8 mouse cellular contexts compared by ENCODE assay signal in genomic region chr16:8736032-8736431, GRCm38 (mm10). TPM values are rescaled to one million over a fixed set of nuclear protein-coding genes. Genes with fewer than 3 reads are reported as not detected.
DNase-seq lines count a peak whose midpoint lies in the region; ATAC-seq and TF ChIP-seq lines count a peak whose summit lies in the region.

No protein-coding gene starts in this region.

- H3K9ac ChIP-seq in liver, adult 2 months (ENCODE audit: low read depth, low read length), result peak overlapping the region; percentile 41
- H3K9ac ChIP-seq in intestine, postnatal 0 days (ENCODE audit: low read depth, low read length), result no peak overlapping the region; the same call in 1 of the 2 replicates
- peak overlapping the region; percentile 98 for H3K9ac ChIP-seq in midbrain, embryonic 13.5 days (replicated peaks)

- H3K79me2 ChIP-seq in liver, adult 2 months (ENCODE audit: control insufficient read depth, insufficient read depth, low read length), result peaks cover 63% of the 10 kb centered on the region

- no peaks in the 10 kb centered on the region for H3K27me3 ChIP-seq in liver, adult 2 months (ENCODE audit: control insufficient read depth, insufficient read depth, low read length)
- H3K27me3 ChIP-seq in forebrain, embryonic 10.5 days (ENCODE audit: poor library complexity, severe bottlenecking), result no peaks in the 10 kb centered on the region
- no peaks in the 10 kb centered on the region for H3K27me3 ChIP-seq in intestine, postnatal 0 days (replicated peaks; ENCODE audit: control insufficient read depth, insufficient read depth, low read length)
- no peaks in the 10 kb centered on the region for H3K27me3 ChIP-seq in midbrain, embryonic 13.5 days

- no peak for TF ChIP-seq POLR2A in liver, adult 2 months (IDR thresholded peaks at IDR 0.05; ENCODE audit: extremely low read depth, insufficient read depth, low read length)

- H3K9me3 ChIP-seq in forebrain, embryonic 10.5 days, result no peaks in the 10 kb centered on the region
- no peaks in the 10 kb centered on the region for H3K9me3 ChIP-seq in intestine, postnatal 0 days (ENCODE audit: control insufficient read depth)
- H3K9me3 ChIP-seq in midbrain, embryonic 13.5 days, result no peaks in the 10 kb centered on the region

- intact Hi-C loops in gastrocnemius, postnatal 36 days (cut with DNase I), result no loop called here

- no peak for DNase-seq in liver, adult 2 months (ENCODE audit: extremely low read depth, low read depth, low spot score)
- no peak for DNase-seq in liver
- DNase-seq in forebrain, embryonic 10.5 days (ENCODE audit: extremely low spot score, low spot score), result no peak
- no peak for DNase-seq in layer of hippocampus, adult 9-10 months (ENCODE audit: low spot score)
- no peak for DNase-seq in ovary, postnatal 10 days (ENCODE audit: low spot score)
- DNase-seq in gastrocnemius, postnatal 36 days, result no peak

- peak overlapping the region; percentile 93 for H3K4me2 ChIP-seq in intestine, postnatal 0 days (replicated peaks; ENCODE audit: low read depth)
- peak overlapping the region; percentile 97 for H3K4me2 ChIP-seq in midbrain, embryonic 13.5 days (replicated peaks)

- H3K4me1 ChIP-seq in liver, adult 2 months (ENCODE audit: control insufficient read depth, insufficient read depth, low read length), result peaks cover 26% of the 10 kb centered on the region
- peaks cover 48% of the 10 kb centered on the region for H3K4me1 ChIP-seq in forebrain, embryonic 10.5 days
- H3K4me1 ChIP-seq in intestine, postnatal 0 days (replicated peaks; ENCODE audit: control insufficient read depth, insufficient read depth, low read length), result peaks cover 13% of the 10 kb centered on the region; the same call in 1 of the 2 replicates
- peaks cover 46% of the 10 kb centered on the region for H3K4me1 ChIP-seq in midbrain, embryonic 13.5 days (replicated peaks)

- H3K4me3 ChIP-seq in liver, adult 2 months (ENCODE audit: insufficient read depth, low read depth, low read length), result no peak overlapping the region
- H3K4me3 ChIP-seq in forebrain, embryonic 10.5 days, result peak overlapping the region; percentile 98
- H3K4me3 ChIP-seq in intestine, postnatal 0 days (ENCODE audit: low read depth, low read length), result peak overlapping the region; percentile 97
- peak overlapping the region; percentile 98 for H3K4me3 ChIP-seq in midbrain, embryonic 13.5 days (replicated peaks)

- no peaks in the 10 kb centered on the region for H3K36me3 ChIP-seq in liver, adult 2 months (ENCODE audit: control insufficient read depth, insufficient read depth, low read length)
- H3K36me3 ChIP-seq in forebrain, embryonic 10.5 days (replicated peaks), result peaks cover 30% of the 10 kb centered on the region
- no peaks in the 10 kb centered on the region; the same call in 1 of the 2 replicates for H3K36me3 ChIP-seq in intestine, postnatal 0 days (ENCODE audit: control insufficient read depth, insufficient read depth)
- no peaks in the 10 kb centered on the region for H3K36me3 ChIP-seq in midbrain, embryonic 13.5 days

- WGBS in liver, adult 2 months, result 6% methylated on average over 8 of the region's 8 CpGs
- 35% methylated on average over 8 of the region's 8 CpGs for WGBS in forebrain, embryonic 10.5 days
- WGBS in intestine, postnatal 0 days, result 9% methylated on average over 8 of the region's 8 CpGs
- WGBS in midbrain, embryonic 13.5 days, result 21% methylated on average over 8 of the region's 8 CpGs

- no peak for TF ChIP-seq CTCF in liver, adult 2 months (IDR thresholded peaks at IDR 0.05; ENCODE audit: low read depth, low read length)
- peak; percentile 38; the same call in 1 of the 2 replicates for TF ChIP-seq CTCF in intestine, postnatal 0 days (IDR thresholded peaks at IDR 0.05; ENCODE audit: low read depth)

- no peak overlapping the region for H3K27ac ChIP-seq in liver, adult 2 months (replicated peaks; ENCODE audit: insufficient read depth, low read depth, low read length)
- 0 out of 2 replicates have a peak overlapping the region, but pooled peaks have one; percentile 30 for H3K27ac ChIP-seq in forebrain, embryonic 10.5 days
- H3K27ac ChIP-seq in intestine, postnatal 0 days (ENCODE audit: low read depth, low read length), result no peak overlapping the region
- H3K27ac ChIP-seq in midbrain, embryonic 13.5 days, result no peak overlapping the region

- ATAC-seq in intestine, postnatal 0 days, result no peak
- ATAC-seq in midbrain, embryonic 13.5 days, result no peak

RNA-seq across cellular contexts. Expression of gene Gm5767, which starts 55.5 kb away (rescaled TPM):
- not detected in 2 replicates for total RNA-seq in liver, adult 2 months (2014; rRNA removed)
- 0.62 and 0.90 TPM in 2 replicates for polyA plus RNA-seq in liver, adult 2 months (2012; rRNA removed)
- polyA plus RNA-seq in forebrain, embryonic 10.5 days (2016; fragmentation: Nextera tagmentation; extraction: Ambion mirVana), result 0.26 TPM in 1 of 2 replicates, not detected in the other
- polyA plus RNA-seq in intestine, postnatal 0 days (2015; fragmentation: Nextera tagmentation; extraction: Ambion mirVana), result 0.22 TPM in 1 of 2 replicates, not detected in the other
- polyA plus RNA-seq in midbrain, embryonic 13.5 days (2015; fragmentation: Nextera tagmentation; extraction: Ambion mirVana), result not detected in 2 replicates
- not detected for total RNA-seq in gastrocnemius, postnatal 36 days (2021)

RNA-seq across cellular contexts. Expression of gene Usp7, which starts 56.1 kb away (rescaled TPM):
- 41.5 and 50.0 TPM in 2 replicates for total RNA-seq in liver, adult 2 months (2014; rRNA removed)
- polyA plus RNA-seq in liver, adult 2 months (2012; rRNA removed), result 10.6 and 12.5 TPM in 2 replicates
- polyA plus RNA-seq in forebrain, embryonic 10.5 days (2016; fragmentation: Nextera tagmentation; extraction: Ambion mirVana), result 32.7 and 33.4 TPM in 2 replicates
- 16.3 and 19.7 TPM in 2 replicates for polyA plus RNA-seq in intestine, postnatal 0 days (2015; fragmentation: Nextera tagmentation; extraction: Ambion mirVana)
- polyA plus RNA-seq in midbrain, embryonic 13.5 days (2015; fragmentation: Nextera tagmentation; extraction: Ambion mirVana), result 30.3 and 38.7 TPM in 2 replicates
- total RNA-seq in gastrocnemius, postnatal 36 days (2021), result 10 to 100 TPM; 48.3 to 57.0 TPM
